ENCODE assay signal across 10 mouse cellular contexts in the genomic region with DNA sequence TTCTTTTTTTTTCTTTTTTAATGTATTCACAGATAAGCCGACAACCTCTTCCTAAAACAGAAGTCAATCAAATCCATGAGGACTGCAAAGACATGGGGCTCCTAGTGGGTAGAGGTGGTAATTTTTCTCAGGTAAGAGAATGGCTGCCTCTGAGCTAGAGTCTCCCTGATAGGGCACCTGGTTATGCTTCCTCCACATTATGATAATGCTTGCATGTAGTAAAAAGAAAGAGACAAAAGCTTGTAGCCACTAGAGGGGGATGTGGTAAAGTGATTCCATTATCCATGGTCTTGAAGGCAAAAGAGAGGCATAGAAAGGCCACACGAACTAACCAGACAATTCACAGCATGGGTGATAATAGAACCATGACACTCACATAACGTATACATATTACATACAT. TPM values are rescaled to one million over a fixed set of nuclear protein-coding genes. Genes with fewer than 3 reads are reported as not detected.
A peak's percentile ranks its signal among the peaks of the same experiment; 100 is the strongest.
DNase-seq lines count a peak whose midpoint lies in the region; ATAC-seq and TF ChIP-seq lines count a peak whose summit lies in the region.
"Had no signal": no experiment of that assay in that cellular context is flagged by ENCODE, and none has a peak within 500 bp of the region (broad histone marks: within the 10 kb centered on the region; RNA-seq: fewer than 3 reads in every experiment).

No protein-coding gene starts in this region.

- H3K9me3 ChIP-seq in heart, postnatal 0 days (replicated peaks; ENCODE audit: control insufficient read depth, low read length): 0 out of 2 replicates have a peak, but pooled peaks cover 2% of the 10 kb centered on the region
- H3K9me3 ChIP-seq in kidney, embryonic 15.5 days (replicated peaks): no peaks in the 10 kb centered on the region
- H3K9me3 ChIP-seq: heart, embryonic 15.5 days had no signal

- no peaks in the 10 kb centered on the region for H3K36me3 ChIP-seq in heart, postnatal 0 days (replicated peaks; ENCODE audit: control insufficient read depth, insufficient read depth, low read length)
- no peaks in the 10 kb centered on the region for H3K36me3 ChIP-seq in thymus, adult 2 months (ENCODE audit: control insufficient read depth, insufficient read depth, low read length)
- H3K36me3 ChIP-seq in kidney, embryonic 15.5 days: no peaks in the 10 kb centered on the region
- H3K36me3 ChIP-seq: heart, embryonic 15.5 days had no signal

- WGBS in heart, postnatal 0 days: 54% methylated on average over 3 of the region's 3 CpGs
- WGBS in thymus, adult 2 months: 58% methylated on average over 3 of the region's 3 CpGs
- WGBS in kidney, embryonic 15.5 days: 65% methylated on average over 3 of the region's 3 CpGs

- no peak for DNase-seq in heart, postnatal 0 days (ENCODE audit: low spot score)
- no peak for DNase-seq in heart, postnatal 4 days
- DNase-seq in thymus, adult 2 months: peak; percentile 1
- no peak for DNase-seq in thymus, postnatal 36 days
- peak; percentile 6 for DNase-seq in yolk sac, embryonic 10.5 days (ENCODE audit: low spot score)
- no peak for DNase-seq in spleen, adult 18-20 months
- no peak for DNase-seq in thymus, postnatal 10 days (ENCODE audit: low spot score in 2 of 2)

- H3K9ac ChIP-seq in heart, postnatal 0 days (replicated peaks; ENCODE audit: low read depth, low read length): no peak overlapping the region
- H3K9ac ChIP-seq in kidney, embryonic 15.5 days: no peak overlapping the region
- H3K9ac ChIP-seq: heart, embryonic 15.5 days had no signal

- no peak overlapping the region for H3K4me3 ChIP-seq in heart, postnatal 0 days (ENCODE audit: low read depth, low read length)
- H3K4me3 ChIP-seq in thymus, adult 2 months (ENCODE audit: control insufficient read depth, insufficient read depth, low read length): no peak overlapping the region
- no peak overlapping the region for H3K4me3 ChIP-seq in kidney, embryonic 15.5 days (replicated peaks)
- H3K4me3 ChIP-seq: heart, embryonic 15.5 days had no signal

- peak; percentile 31 for TF ChIP-seq CTCF in heart, postnatal 0 days (IDR thresholded peaks at IDR 0.05; ENCODE audit: low read depth)
- no peak for TF ChIP-seq CTCF in thymus, adult 2 months (IDR thresholded peaks at IDR 0.05; ENCODE audit: borderline replicate concordance, control insufficient read depth, extremely low read depth, insufficient read depth, low read length, poor library complexity)

- H3K27me3 ChIP-seq in heart, postnatal 0 days (ENCODE audit: control insufficient read depth, insufficient read depth, low read length): no peaks in the 10 kb centered on the region
- no peaks in the 10 kb centered on the region for H3K27me3 ChIP-seq in thymus, adult 2 months (ENCODE audit: control insufficient read depth, insufficient read depth, low read length)
- H3K27me3 ChIP-seq in kidney, embryonic 15.5 days: no peaks in the 10 kb centered on the region
- H3K27me3 ChIP-seq: heart, embryonic 15.5 days had no signal

- ATAC-seq in heart, postnatal 0 days (ENCODE audit: insufficient read depth, low read depth): no peak
- peak; percentile 77; the same call in 1 of the 2 replicates for ATAC-seq in kidney, embryonic 15.5 days (replicated peaks; ENCODE audit: low FRiP score)

- no peak for TF ChIP-seq POLR2A in thymus, adult 2 months (IDR thresholded peaks at IDR 0.05; ENCODE audit: control insufficient read depth, extremely low read depth, insufficient read depth, low read length, poor library complexity)

- H3K4me2 ChIP-seq in heart, postnatal 0 days (ENCODE audit: low read depth, low read length): no peak overlapping the region
- no peak overlapping the region for H3K4me2 ChIP-seq in kidney, embryonic 15.5 days
- H3K4me2 ChIP-seq: heart, embryonic 15.5 days had no signal

- no peak for TF ChIP-seq EP300 in heart, postnatal 0 days (IDR thresholded peaks at IDR 0.05; ENCODE audit: low read depth)

- H3K4me1 ChIP-seq in heart, postnatal 0 days (ENCODE audit: control insufficient read depth, insufficient read depth): no peaks in the 10 kb centered on the region
- no peaks in the 10 kb centered on the region for H3K4me1 ChIP-seq in thymus, adult 2 months (replicated peaks; ENCODE audit: control insufficient read depth, insufficient read depth, low read length)
- H3K4me1 ChIP-seq in kidney, embryonic 15.5 days: no peaks in the 10 kb centered on the region
- H3K4me1 ChIP-seq: heart, embryonic 15.5 days had no signal

- H3K27ac ChIP-seq in heart, postnatal 0 days (ENCODE audit: low read depth): no peak overlapping the region
- no peak overlapping the region for H3K27ac ChIP-seq in thymus, adult 2 months (ENCODE audit: control insufficient read depth, insufficient read depth, low read length)
- H3K27ac ChIP-seq in kidney, embryonic 15.5 days: no peak overlapping the region
- H3K27ac ChIP-seq: heart, embryonic 15.5 days had no signal

RNA-seq across cellular contexts. Expression of a gene that starts 42.1 kb away (rescaled TPM):
- not detected in 2 replicates for total RNA-seq in heart, postnatal 0 days (2014; rRNA removed; ENCODE audit: low replicate concordance)
- polyA plus RNA-seq in heart, postnatal 0 days (2015; fragmentation: Nextera tagmentation; extraction: Ambion mirVana): not detected in 2 replicates
- not detected for total RNA-seq in heart, postnatal 4 days (2021)
- not detected in 2 replicates for polyA plus RNA-seq in thymus, adult 2 months (2012; rRNA removed)
- 2.2 and 2.5 TPM in 2 replicates for polyA plus RNA-seq in kidney, embryonic 15.5 days (2015; fragmentation: Nextera tagmentation; extraction: Ambion mirVana)
- total RNA-seq: neutrophil, adult 5-6 weeks had no signal
- polyA plus RNA-seq: heart, embryonic 15.5 days had no signal

Comparison
In these comparisons a context has a peak if more than half of its experiments do, and no peak if none do; other contexts are left out.
1. DNase-seq: peak in thymus, adult 2 months (single experiment) and yolk sac, embryonic 10.5 days (single experiment); none in heart, postnatal 0 days (single experiment), heart, postnatal 4 days (single experiment), thymus, postnatal 36 days (0 of 2), spleen, adult 18-20 months (0 of 2) and thymus, postnatal 10 days (0 of 2).